Mouse (Mus musculus): ENCODE measurements around the gene Olfr689. TPM values are rescaled to one million over a fixed set of nuclear protein-coding genes. Genes with fewer than 3 reads are reported as not detected.

Olfr689 gene
- not detected for polyA plus RNA-seq (2012; fragmentation: generic; extraction: Trizol)
- long read RNA-seq, experiment 1, result 0 reads
- long read RNA-seq, experiment 2, result 0 reads

DNA sequence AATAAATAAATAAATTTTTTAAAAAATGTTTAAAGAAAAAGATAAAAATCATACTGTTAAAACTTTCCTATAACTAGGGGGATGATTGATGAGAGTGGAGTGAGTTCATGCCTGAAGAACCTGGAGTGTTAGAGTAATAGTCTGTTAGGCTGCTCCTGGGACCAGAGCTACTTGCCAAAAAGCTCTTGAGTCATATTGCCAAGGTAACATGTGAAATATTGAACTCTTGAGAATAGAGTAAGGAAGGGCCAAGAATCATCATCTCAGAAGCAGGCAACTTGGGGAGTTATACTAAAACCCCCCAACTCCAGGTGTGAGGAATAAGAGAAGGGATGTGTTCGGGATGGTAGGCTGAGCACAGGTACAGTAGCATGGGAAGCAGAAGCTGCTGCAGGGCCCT, at the start of gene Olfr689:
Gene Olfr689 (plus strand): TSS at position 301 of the 400 bp plus-strand sequence.
- TF ChIP-seq CTCF (IDR thresholded peaks at IDR 0.05; ENCODE audit: control insufficient read depth, insufficient read depth, insufficient read length) (no peak), FOSL1 (IDR thresholded peaks at IDR 0.05; ENCODE audit: insufficient read depth, low read length, poor library complexity, severe bottlenecking) (no peak), CEBPB (IDR thresholded peaks at IDR 0.05; ENCODE audit: low read depth) (no peak), MYOD1 (IDR thresholded peaks at IDR 0.05; ENCODE audit: control insufficient read depth, insufficient read length, low read depth) (no peak), USF1 (IDR thresholded peaks at IDR 0.05; ENCODE audit: low read depth) (no peak), MYOG (IDR thresholded peaks at IDR 0.05; ENCODE audit: control insufficient read depth, extremely low read depth, insufficient read length) (no peak), MAX (IDR thresholded peaks at IDR 0.05) (no peak)
- Histone ChIP-seq H3K36me3 (ENCODE audit: control insufficient read depth, insufficient read depth) (no peaks in the 10 kb centered on the region), H3ac (ENCODE audit: control insufficient read depth, insufficient read length, low read depth) (no peak within 1 kb of the TSS), H3K27me3 (ENCODE audit: control insufficient read depth, insufficient read depth, insufficient read length) (no peaks in the 10 kb centered on the region), H3K79me3 (ENCODE audit: low read depth) (no peaks in the 10 kb centered on the region), H3K4me3 (ENCODE audit: insufficient read depth, poor library complexity, severe bottlenecking) (no peak within 1 kb of the TSS), H3K79me2 (ENCODE audit: control insufficient read depth, insufficient read depth) (no peaks in the 10 kb centered on the region)

DNA sequence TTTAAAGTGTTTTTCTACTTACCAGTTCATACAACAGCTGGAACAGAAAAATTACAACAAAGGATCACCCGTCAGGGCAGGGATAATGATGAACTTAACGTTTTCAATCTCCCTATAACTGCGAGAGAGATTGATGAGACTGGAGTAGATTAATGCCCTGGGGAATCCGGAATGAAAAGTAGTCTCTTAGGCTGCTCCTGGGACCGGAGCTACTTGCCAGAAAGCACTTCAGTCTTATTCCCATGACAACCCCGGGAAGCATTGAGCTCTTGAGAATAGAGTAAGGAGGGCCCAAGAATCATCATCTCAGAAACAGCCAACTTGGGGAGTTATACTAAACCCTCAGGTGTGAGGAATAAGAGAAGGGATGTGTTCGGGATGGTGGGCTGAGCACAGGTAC, 38.5 kb upstream of the Olfr689 start:
- no peak for TF ChIP-seq FOSL1 (IDR thresholded peaks at IDR 0.05; ENCODE audit: insufficient read depth, low read length, poor library complexity, severe bottlenecking)
- TF ChIP-seq MAX (IDR thresholded peaks at IDR 0.05), result no peak
- TF ChIP-seq USF1 (IDR thresholded peaks at IDR 0.05; ENCODE audit: low read depth), result no peak
- TF ChIP-seq MYOD1 (IDR thresholded peaks at IDR 0.05; ENCODE audit: control insufficient read depth, insufficient read length, low read depth), result no peak
- no peak for TF ChIP-seq CEBPB (IDR thresholded peaks at IDR 0.05; ENCODE audit: low read depth)
- no peak for TF ChIP-seq CTCF (IDR thresholded peaks at IDR 0.05; ENCODE audit: control insufficient read depth, insufficient read depth, insufficient read length)
- no peak for TF ChIP-seq MYOG (IDR thresholded peaks at IDR 0.05; ENCODE audit: control insufficient read depth, extremely low read depth, insufficient read length)
- Histone ChIP-seq H3K27me3 (ENCODE audit: control insufficient read depth, insufficient read depth, insufficient read length) (no peaks in the 10 kb centered on the region), H3K4me3 (ENCODE audit: insufficient read depth, poor library complexity, severe bottlenecking) (no peak overlapping the region), H3K36me3 (ENCODE audit: control insufficient read depth, insufficient read depth) (no peaks in the 10 kb centered on the region), H3K79me3 (ENCODE audit: low read depth) (no peaks in the 10 kb centered on the region), H3K79me2 (ENCODE audit: control insufficient read depth, insufficient read depth) (no peaks in the 10 kb centered on the region), H3ac (ENCODE audit: control insufficient read depth, insufficient read length, low read depth) (no peak overlapping the region)

DNA sequence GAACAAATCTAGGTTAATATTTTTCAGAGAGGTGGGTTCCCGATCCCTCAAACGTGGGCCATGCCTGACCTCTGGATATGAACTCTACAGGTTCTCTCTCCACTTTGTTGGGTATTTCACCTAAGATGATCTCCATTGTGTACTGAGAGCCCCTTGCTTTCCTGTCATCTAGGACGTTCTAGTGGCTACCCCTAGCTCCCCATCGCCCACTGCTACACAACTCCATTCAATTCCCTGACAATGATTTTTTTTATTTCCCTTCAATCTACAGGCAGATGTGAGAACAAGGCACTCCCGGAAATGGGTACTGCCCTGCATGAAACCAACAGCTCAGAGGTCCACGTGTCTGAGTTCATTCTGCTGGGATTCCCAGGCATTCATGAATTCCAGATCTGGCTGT, 23.2 kb upstream of the Olfr689 start, which contains the start of gene Olfr688:
Gene Olfr688 (plus strand): TSS at position 301 of the 400 bp plus-strand sequence.
- Histone ChIP-seq H3K79me3 (ENCODE audit: low read depth) (no peaks in the 10 kb centered on the region), H3K79me2 (ENCODE audit: control insufficient read depth, insufficient read depth) (no peaks in the 10 kb centered on the region), H3K36me3 (ENCODE audit: control insufficient read depth, insufficient read depth) (no peaks in the 10 kb centered on the region), H3K4me3 (ENCODE audit: insufficient read depth, poor library complexity, severe bottlenecking) (no peak within 1 kb of the TSS), H3K27me3 (ENCODE audit: control insufficient read depth, insufficient read depth, insufficient read length) (no peaks in the 10 kb centered on the region), H3ac (ENCODE audit: control insufficient read depth, insufficient read length, low read depth) (no peak within 1 kb of the TSS)
- TF ChIP-seq MYOG (IDR thresholded peaks at IDR 0.05; ENCODE audit: control insufficient read depth, extremely low read depth, insufficient read length) (no peak), MAX (IDR thresholded peaks at IDR 0.05) (no peak), CTCF (IDR thresholded peaks at IDR 0.05; ENCODE audit: control insufficient read depth, insufficient read depth, insufficient read length) (no peak), FOSL1 (IDR thresholded peaks at IDR 0.05; ENCODE audit: insufficient read depth, low read length, poor library complexity, severe bottlenecking) (no peak), USF1 (IDR thresholded peaks at IDR 0.05; ENCODE audit: low read depth) (no peak), MYOD1 (IDR thresholded peaks at IDR 0.05; ENCODE audit: control insufficient read depth, insufficient read length, low read depth) (no peak), CEBPB (IDR thresholded peaks at IDR 0.05; ENCODE audit: low read depth) (no peak)

DNA sequence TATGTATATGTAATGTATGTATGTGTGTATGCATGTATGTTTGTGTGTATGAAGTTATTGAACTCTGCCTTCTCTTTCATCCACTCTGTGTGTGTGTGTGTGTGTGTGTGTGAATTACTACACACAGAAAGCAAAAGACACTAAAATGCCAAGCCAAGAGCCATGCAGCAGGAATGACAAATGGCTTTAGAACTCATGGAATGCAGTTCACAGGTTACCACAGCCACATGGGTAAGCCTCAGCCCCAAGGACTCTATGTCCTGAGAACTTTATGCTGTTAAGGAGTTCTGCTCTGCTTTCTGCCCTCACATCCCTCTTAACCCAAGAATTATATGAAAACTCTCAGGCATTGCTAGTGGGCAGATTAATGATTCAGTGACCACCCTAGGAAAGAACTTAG, 20.9 kb upstream of the Olfr689 start:
- TF ChIP-seq CEBPB (IDR thresholded peaks at IDR 0.05; ENCODE audit: low read depth) (no peak), CTCF (IDR thresholded peaks at IDR 0.05; ENCODE audit: control insufficient read depth, insufficient read depth, insufficient read length) (no peak), MAX (IDR thresholded peaks at IDR 0.05) (no peak), MYOD1 (IDR thresholded peaks at IDR 0.05; ENCODE audit: control insufficient read depth, insufficient read length, low read depth) (no peak), FOSL1 (IDR thresholded peaks at IDR 0.05; ENCODE audit: insufficient read depth, low read length, poor library complexity, severe bottlenecking) (no peak), USF1 (IDR thresholded peaks at IDR 0.05; ENCODE audit: low read depth) (no peak), MYOG (IDR thresholded peaks at IDR 0.05; ENCODE audit: control insufficient read depth, extremely low read depth, insufficient read length) (no peak)
- H3K36me3 ChIP-seq (ENCODE audit: control insufficient read depth, insufficient read depth), result no peaks in the 10 kb centered on the region
- no peaks in the 10 kb centered on the region for H3K27me3 ChIP-seq (ENCODE audit: control insufficient read depth, insufficient read depth, insufficient read length)

DNA sequence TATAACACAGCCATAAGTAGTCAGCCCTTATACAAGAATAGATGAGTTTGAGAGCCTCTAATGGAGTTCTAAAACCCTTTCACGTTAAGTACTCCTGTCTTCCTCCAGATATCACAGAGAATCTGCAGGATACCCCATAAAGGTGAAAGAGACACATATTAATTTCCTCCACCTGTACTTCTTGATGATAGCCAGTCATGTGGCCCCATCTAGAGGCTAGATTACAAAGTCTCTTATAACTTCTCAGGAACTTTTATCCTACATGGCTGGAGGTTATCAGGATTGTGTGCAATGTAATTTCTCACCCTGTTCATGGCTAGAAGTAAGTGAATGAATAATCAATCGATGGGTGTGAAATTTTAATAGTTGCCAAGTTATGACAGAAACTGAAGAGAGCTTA, 14.3 kb downstream of the Olfr689 start:
- TF ChIP-seq CEBPB (IDR thresholded peaks at IDR 0.05; ENCODE audit: low read depth), result no peak
- no peak for TF ChIP-seq MYOD1 (IDR thresholded peaks at IDR 0.05; ENCODE audit: control insufficient read depth, insufficient read length, low read depth)
- no peak for TF ChIP-seq MYOG (IDR thresholded peaks at IDR 0.05; ENCODE audit: control insufficient read depth, extremely low read depth, insufficient read length)
- TF ChIP-seq MAX (IDR thresholded peaks at IDR 0.05), result no peak
- no peak for TF ChIP-seq CTCF (IDR thresholded peaks at IDR 0.05; ENCODE audit: control insufficient read depth, insufficient read depth, insufficient read length)
- no peak for TF ChIP-seq USF1 (IDR thresholded peaks at IDR 0.05; ENCODE audit: low read depth)
- TF ChIP-seq FOSL1 (IDR thresholded peaks at IDR 0.05; ENCODE audit: insufficient read depth, low read length, poor library complexity, severe bottlenecking), result no peak
- Histone ChIP-seq H3K79me2 (ENCODE audit: control insufficient read depth, insufficient read depth) (no peaks in the 10 kb centered on the region), H3K4me3 (ENCODE audit: insufficient read depth, poor library complexity, severe bottlenecking) (no peak overlapping the region)

More for the DNA sequence above, 20.9 kb upstream of the Olfr689 start:
- H3K79me3 ChIP-seq (ENCODE audit: low read depth), result no peaks in the 10 kb centered on the region
- H3ac ChIP-seq (ENCODE audit: control insufficient read depth, insufficient read length, low read depth), result no peak overlapping the region
- no peak overlapping the region for H3K4me3 ChIP-seq (ENCODE audit: insufficient read depth, poor library complexity, severe bottlenecking)
- no peaks in the 10 kb centered on the region for H3K79me2 ChIP-seq (ENCODE audit: control insufficient read depth, insufficient read depth)

More for the DNA sequence above, 14.3 kb downstream of the Olfr689 start:
- Histone ChIP-seq H3ac (ENCODE audit: control insufficient read depth, insufficient read length, low read depth) (no peak overlapping the region), H3K36me3 (ENCODE audit: control insufficient read depth, insufficient read depth) (no peaks in the 10 kb centered on the region), H3K79me3 (ENCODE audit: low read depth) (no peaks in the 10 kb centered on the region), H3K27me3 (ENCODE audit: control insufficient read depth, insufficient read depth, insufficient read length) (no peaks in the 10 kb centered on the region)

All from C2C12 (cell line).